Mouse (Mus musculus) layer of hippocampus, postnatal 10 days (tissue): ENCODE measurements around the gene Gtf2a2. TPM values are rescaled to one million over a fixed set of nuclear protein-coding genes. Genes with fewer than 3 reads are reported as not detected.
"Not testable (repeated sequence)": the region's sequence is repeated elsewhere in the genome, so short reads cannot be mapped to it uniquely, and the experiment has no call there.

Source experiments
- DNase-seq, 2 experiments: peaks; one replicate each; pipeline ENCODE4 v3.0.0; 2021; ENCODE audit warnings: low spot score in 2 of 2
- total RNA-seq, 2 experiments: library from RNA; stranded (reverse); gene quantifications; 2 replicates each; pipeline ENCODE4 v1.2.3; 2021

Gtf2a2 gene
- total RNA-seq, 2 experiments from 2014 or later = 71.6 to 73.5 TPM

- no peak for DNase-seq
These were observed 6.5 kb downstream of the Gtf2a2 start for GRCm38 (mm10) chr9:70018879-70019278.

- DNase-seq = no peak
These were observed 9.3 kb downstream of the Gtf2a2 start for GRCm38 (mm10) chr9:70021610-70022009.

- no peak for DNase-seq
These were observed 9.7 kb downstream of the Gtf2a2 start for GRCm38 (mm10) chr9:70022083-70022482.

GRCm38 (mm10) chr9:70023615-70024014 is 11.3 kb downstream of the Gtf2a2 start:
- DNase-seq = not testable (repeated sequence)

GRCm38 (mm10) chr9:70024648-70025047 is 12.3 kb downstream of the Gtf2a2 start:
- no peak for DNase-seq

- DNase-seq = no peak
These were observed 13.1 kb downstream of the Gtf2a2 start for GRCm38 (mm10) chr9:70025365-70026012.

- no peak for DNase-seq
These were observed 19.8 kb downstream of the Gtf2a2 start for GRCm38 (mm10) chr9:70032167-70032566.

- no peak for DNase-seq
These were observed 20.7 kb downstream of the Gtf2a2 start for GRCm38 (mm10) chr9:70033056-70033455.

GRCm38 (mm10) chr9:70034702-70035101 is 22.4 kb downstream of the Gtf2a2 start:
- DNase-seq = no peak

- no peak for DNase-seq
These were observed 24.3 kb downstream of the Gtf2a2 start for GRCm38 (mm10) chr9:70036646-70037045.

GRCm38 (mm10) chr9:70037988-70038387 is 25.6 kb downstream of the Gtf2a2 start, which contains the start of gene Gcnt3:
TSS of gene Gcnt3 (minus strand) at chr9:70038088.
- DNase-seq = no peak

- DNase-seq = no peak
These were observed 27.4 kb downstream of the Gtf2a2 start for GRCm38 (mm10) chr9:70039597-70040385.

GRCm38 (mm10) chr9:70040570-70040969 is 28.2 kb downstream of the Gtf2a2 start:
- DNase-seq = no peak

GRCm38 (mm10) chr9:70042137-70042536 is 29.8 kb downstream of the Gtf2a2 start:
- DNase-seq = no peak

- DNase-seq = no peak
These were observed 30.6 kb downstream of the Gtf2a2 start for GRCm38 (mm10) chr9:70042935-70043334.

- DNase-seq = no peak
These were observed 32.5 kb downstream of the Gtf2a2 start for GRCm38 (mm10) chr9:70044865-70045264.

- DNase-seq = no peak
These were observed 33.9 kb downstream of the Gtf2a2 start for GRCm38 (mm10) chr9:70046255-70046654.

- no peak for DNase-seq
These were observed 35.5 kb downstream of the Gtf2a2 start for GRCm38 (mm10) chr9:70047839-70048238.

GRCm38 (mm10) chr9:70048280-70048679 is 35.9 kb downstream of the Gtf2a2 start:
- no peak for DNase-seq

- no peak for DNase-seq
These were observed 36.5 kb downstream of the Gtf2a2 start for GRCm38 (mm10) chr9:70048751-70049415.

- DNase-seq = no peak
These were observed 37.0 kb downstream of the Gtf2a2 start for GRCm38 (mm10) chr9:70049416-70049783.

- no peak for DNase-seq
These were observed 37.5 kb downstream of the Gtf2a2 start for GRCm38 (mm10) chr9:70049839-70050238.
